Mouse (Mus musculus): ENCODE data around the gene Cyfip2.
"Not testable (repeated sequence)": the region's sequence is repeated elsewhere in the genome, so short reads cannot be mapped to it uniquely, and the experiment has no call there.

The Cyfip2 gene

GRCm38 (mm10) chr11:46200664-46201063 is 112.0 kb downstream of the Cyfip2 start:
- in situ Hi-C loops (cut with MseI, MboI): no loop called here

GRCm38 (mm10) chr11:46194175-46194574 is 118.5 kb downstream of the Cyfip2 start:
- in situ Hi-C loops (cut with MseI, MboI): no loop called here

- in situ Hi-C loops (cut with MseI, MboI): no loop called here
Measured at GRCm38 (mm10) chr11:46188283-46188682, 124.4 kb downstream of the Cyfip2 start.

GRCm38 (mm10) chr11:46185486-46185885 is 127.2 kb downstream of the Cyfip2 start:
- in situ Hi-C loops (cut with MseI, MboI): no loop called here

GRCm38 (mm10) chr11:46184946-46185345 is 127.7 kb downstream of the Cyfip2 start:
- in situ Hi-C loops (cut with MseI, MboI): no loop called here

- in situ Hi-C loops (cut with MseI, MboI): not testable (repeated sequence)
Measured at GRCm38 (mm10) chr11:46182031-46182430, 130.6 kb downstream of the Cyfip2 start.

GRCm38 (mm10) chr11:46177246-46178043 is 135.2 kb downstream of the Cyfip2 start:
- in situ Hi-C loops (cut with MseI, MboI): no loop called here

- in situ Hi-C loops (cut with MseI, MboI): no loop called here
Measured at GRCm38 (mm10) chr11:46176155-46176554, 136.5 kb downstream of the Cyfip2 start.

- in situ Hi-C loops (cut with MseI, MboI): no loop called here
Measured at GRCm38 (mm10) chr11:46172128-46172527, 140.5 kb downstream of the Cyfip2 start.

GRCm38 (mm10) chr11:46169908-46170307 is 142.8 kb downstream of the Cyfip2 start:
- in situ Hi-C loops (cut with MseI, MboI): no loop called here

- in situ Hi-C loops (cut with MseI, MboI): no loop called here
Measured at GRCm38 (mm10) chr11:46168506-46168905, 144.2 kb downstream of the Cyfip2 start.

- in situ Hi-C loops (cut with MseI, MboI): no loop called here
Measured at GRCm38 (mm10) chr11:46165866-46166585, 146.6 kb downstream of the Cyfip2 start, which contains the start of gene Nipal4. Nipal4 (minus strand) TSS chr11:46166508.

- in situ Hi-C loops (cut with MseI, MboI): no loop called here
Measured at GRCm38 (mm10) chr11:46157462-46157861, 155.2 kb downstream of the Cyfip2 start.

GRCm38 (mm10) chr11:46156945-46157344 is 155.7 kb downstream of the Cyfip2 start:
- in situ Hi-C loops (cut with MseI, MboI): no loop called here

- in situ Hi-C loops (cut with MseI, MboI): no loop called here
Measured at GRCm38 (mm10) chr11:46146619-46147018, 166.0 kb downstream of the Cyfip2 start.

GRCm38 (mm10) chr11:46145163-46145875 is 167.3 kb downstream of the Cyfip2 start:
- in situ Hi-C loops (cut with MseI, MboI): no loop called here
